ENCODE assay signal across 9 mouse cellular contexts in the genomic region with DNA sequence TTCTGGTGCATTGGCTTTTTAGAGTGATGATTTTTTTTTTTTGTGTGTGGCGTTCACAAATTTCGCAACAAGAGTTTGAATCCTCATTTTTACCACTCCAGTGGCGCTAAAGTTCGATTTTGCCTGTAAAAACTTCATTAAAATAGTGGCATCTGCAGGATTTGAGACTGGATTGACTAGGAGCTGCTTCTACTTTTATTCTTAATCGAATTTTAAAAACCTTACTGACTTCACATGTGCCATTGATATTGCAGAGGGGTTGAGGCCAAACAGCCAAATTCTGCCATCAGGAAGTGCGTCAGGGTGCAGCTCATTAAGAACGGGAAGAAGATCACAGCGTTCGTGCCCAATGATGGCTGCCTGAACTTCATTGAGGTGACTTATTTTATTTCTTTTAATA. TPM values are rescaled to one million over a fixed set of nuclear protein-coding genes. Genes with fewer than 3 reads are reported as not detected.
DNase-seq lines count a peak whose midpoint lies in the region; ATAC-seq and TF ChIP-seq lines count a peak whose summit lies in the region.
"Had no signal": no experiment of that assay in that cellular context is flagged by ENCODE, and none has a peak within 500 bp of the region (broad histone marks: within the 10 kb centered on the region; RNA-seq: fewer than 3 reads in every experiment).

No protein-coding gene starts in this region.

- peak overlapping the region; percentile 98 for H3K9ac ChIP-seq in lung, embryonic 16.5 days (ENCODE audit: low read length)
- H3K9ac ChIP-seq in limb, embryonic 12.5 days (replicated peaks): peak overlapping the region; percentile 93
- H3K9ac ChIP-seq in stomach, embryonic 15.5 days: peak overlapping the region; percentile 92; the same call in 1 of the 2 replicates

- peak overlapping the region; percentile 75 for H3K4me2 ChIP-seq in lung, embryonic 16.5 days (ENCODE audit: low read depth, low read length)
- peak overlapping the region; percentile 75 for H3K4me2 ChIP-seq in limb, embryonic 12.5 days
- peak overlapping the region; percentile 52 for H3K4me2 ChIP-seq in stomach, embryonic 15.5 days

- no peaks in the 10 kb centered on the region for H3K27me3 ChIP-seq in lung, embryonic 16.5 days (ENCODE audit: control insufficient read depth, insufficient read depth, low read depth, low read length)
- H3K27me3 ChIP-seq in limb, embryonic 12.5 days: no peaks in the 10 kb centered on the region
- H3K27me3 ChIP-seq in stomach, embryonic 15.5 days (replicated peaks): no peaks in the 10 kb centered on the region

- H3K36me3 ChIP-seq in lung, embryonic 16.5 days (ENCODE audit: control insufficient read depth, insufficient read depth, low read length): peaks cover 24% of the 10 kb centered on the region
- H3K36me3 ChIP-seq in limb, embryonic 12.5 days: peaks cover 46% of the 10 kb centered on the region
- peaks cover 25% of the 10 kb centered on the region for H3K36me3 ChIP-seq in stomach, embryonic 15.5 days

- DNase-seq in lung, postnatal 14 days: no peak
- no peak for DNase-seq in testis, postnatal 14 days (ENCODE audit: low spot score)
- DNase-seq in adrenal gland, adult 8-10 months: no peak
- DNase-seq in lung, postnatal 36 days: no peak
- DNase-seq: kidney, postnatal 10 days had no signal

- H3K4me1 ChIP-seq in lung, embryonic 16.5 days (replicated peaks; ENCODE audit: control insufficient read depth, insufficient read depth, low read length): no peaks in the 10 kb centered on the region
- H3K4me1 ChIP-seq in embryonic fibroblast, embryonic 13.5 days (ENCODE audit: control insufficient read depth, insufficient read depth, low read length): no peaks in the 10 kb centered on the region
- no peaks in the 10 kb centered on the region for H3K4me1 ChIP-seq in limb, embryonic 12.5 days (replicated peaks)
- peaks cover 3% of the 10 kb centered on the region; the same call in 1 of the 2 replicates for H3K4me1 ChIP-seq in stomach, embryonic 15.5 days

- 36% methylated on average over 9 of the region's 9 CpGs for WGBS in lung, embryonic 16.5 days
- WGBS in limb, embryonic 12.5 days: 41% methylated on average over 9 of the region's 9 CpGs
- WGBS in stomach, embryonic 15.5 days: 48% methylated on average over 9 of the region's 9 CpGs

- no peak for TF ChIP-seq POLR2A in embryonic fibroblast, embryonic 13.5 days (IDR thresholded peaks at IDR 0.05; ENCODE audit: low read depth, low read length)

- no peak for ATAC-seq in lung, embryonic 16.5 days (ENCODE audit: low read depth)
- ATAC-seq in limb, embryonic 12.5 days (ENCODE audit: insufficient number of reproducible peaks, insufficient read depth, low FRiP score, low TSS enrichment, low read depth): no peak
- no peak for ATAC-seq in stomach, embryonic 15.5 days (ENCODE audit: insufficient read depth, low FRiP score, low read depth)

- no peak for TF ChIP-seq CTCF in embryonic fibroblast, embryonic 13.5 days (IDR thresholded peaks at IDR 0.05; ENCODE audit: borderline replicate concordance, insufficient read depth, low read length)

- no peaks in the 10 kb centered on the region for H3K9me3 ChIP-seq in lung, embryonic 16.5 days (ENCODE audit: control insufficient read depth, low read length)
- H3K9me3 ChIP-seq in limb, embryonic 12.5 days: no peaks in the 10 kb centered on the region
- no peaks in the 10 kb centered on the region for H3K9me3 ChIP-seq in stomach, embryonic 15.5 days

- H3K4me3 ChIP-seq in lung, embryonic 16.5 days (ENCODE audit: low read length): peak overlapping the region; percentile 95
- peak overlapping the region; percentile 76 for H3K4me3 ChIP-seq in embryonic fibroblast, embryonic 13.5 days (ENCODE audit: insufficient read depth, low read length)
- peak overlapping the region; percentile 80 for H3K4me3 ChIP-seq in limb, embryonic 12.5 days (replicated peaks)
- peak overlapping the region; percentile 94 for H3K4me3 ChIP-seq in stomach, embryonic 15.5 days (replicated peaks)

- H3K27ac ChIP-seq in lung, embryonic 16.5 days (ENCODE audit: low read length): no peak overlapping the region
- H3K27ac ChIP-seq in embryonic fibroblast, embryonic 13.5 days (ENCODE audit: insufficient read depth, low read length): 0 out of 2 replicates have a peak overlapping the region, but pooled peaks have one; percentile 85
- no peak overlapping the region for H3K27ac ChIP-seq in limb, embryonic 12.5 days
- H3K27ac ChIP-seq in stomach, embryonic 15.5 days: peak overlapping the region; percentile 35; the same call in 1 of the 2 replicates

RNA-seq across cellular contexts. Expression of gene Rps23, which starts 1.3 kb away (rescaled TPM):
- 184 and 222 TPM in 2 replicates for polyA plus RNA-seq in lung, embryonic 16.5 days (2015; fragmentation: Nextera tagmentation; extraction: Ambion mirVana)
- polyA plus RNA-seq in embryonic fibroblast, embryonic 13.5 days (2011; ENCODE audit: insufficient read length, low read depth, missing spikeins): 567 and 574 TPM in 2 replicates
- 269 and 288 TPM in 2 replicates for polyA plus RNA-seq in limb, embryonic 12.5 days (2016; fragmentation: Nextera tagmentation; extraction: Ambion mirVana)
- 210 and 228 TPM in 2 replicates for polyA plus RNA-seq in stomach, embryonic 15.5 days (2015; fragmentation: Nextera tagmentation; extraction: Ambion mirVana)
- 100 to 1,000 TPM; 258 to 409 (median 335) TPM for total RNA-seq in adrenal gland, adult 8-10 months (2022)

RNA-seq across cellular contexts. Expression of gene Atp6ap1l, which starts 18.9 kb away (rescaled TPM):
- polyA plus RNA-seq in lung, embryonic 16.5 days (2015; fragmentation: Nextera tagmentation; extraction: Ambion mirVana): 0.14 TPM in 1 of 2 replicates, not detected in the other
- polyA plus RNA-seq in embryonic fibroblast, embryonic 13.5 days (2011; ENCODE audit: insufficient read length, low read depth, missing spikeins): not detected in 2 replicates
- 0.55 and 0.56 TPM in 2 replicates for polyA plus RNA-seq in limb, embryonic 12.5 days (2016; fragmentation: Nextera tagmentation; extraction: Ambion mirVana)
- polyA plus RNA-seq in stomach, embryonic 15.5 days (2015; fragmentation: Nextera tagmentation; extraction: Ambion mirVana): not detected in 2 replicates
- under 1 TPM in 1 of 4 experiments, not detected in 3; 0.20 TPM for total RNA-seq in adrenal gland, adult 8-10 months (2022)

Comparison
In these comparisons a context has a peak if more than half of its experiments do, and no peak if none do; other contexts are left out.
1. H3K27ac ChIP-seq: peak in embryonic fibroblast, embryonic 13.5 days (single experiment) and stomach, embryonic 15.5 days (single experiment); none in lung, embryonic 16.5 days (single experiment) and limb, embryonic 12.5 days (single experiment).
2. Peak in every context shown above with its lines, with median percentiles within 50 percentile points of each other: H3K4me2 ChIP-seq, H3K4me3 ChIP-seq and H3K9ac ChIP-seq.